Mouse (Mus musculus) myocyte (in vitro differentiated cells): ENCODE measurements around the gene Gm36176.

Source experiments
- CEBPB ChIP-seq: IDR thresholded peaks from 2 replicates; pipeline ENCODE4 v1.6.1; 2011; ENCODE audit warnings: mild to moderate bottlenecking, moderate library complexity; ENCODE audit not compliant: poor library complexity, insufficient read depth, severe bottlenecking
- MYOD1 ChIP-seq, 3 experiments: IDR thresholded peaks; one replicate each; pipeline ENCODE4 v1.6.1; 2011; ENCODE audit warnings: control low read depth in 2 of 3, low read depth in 2 of 3, mild to moderate bottlenecking in 2 of 3, moderate library complexity in 1 of 3; ENCODE audit not compliant: insufficient read length in 2 of 3, control insufficient read depth in 1 of 3
- POLR2A ChIP-seq: IDR thresholded peaks from one replicate; pipeline ENCODE4 v1.6.1; 2011; ENCODE audit warnings: low read depth, mild to moderate bottlenecking, control low read depth, moderate library complexity; ENCODE audit not compliant: insufficient read length
- POLR2AphosphoS2 ChIP-seq: IDR thresholded peaks from one replicate; pipeline ENCODE4 v1.6.1; 2011; ENCODE audit warnings: low read depth, control low read depth; ENCODE audit not compliant: insufficient read length
- TCF12 ChIP-seq: IDR thresholded peaks from one replicate; pipeline ENCODE4 v1.6.1; 2011; ENCODE audit warnings: mild to moderate bottlenecking, control low read depth; ENCODE audit not compliant: poor library complexity, insufficient read depth, severe bottlenecking
- TCF3 ChIP-seq: IDR thresholded peaks from one replicate; pipeline ENCODE4 v1.6.1; 2011; ENCODE audit warnings: low read depth, control low read depth; ENCODE audit not compliant: insufficient read length

- no peak for TF ChIP-seq TCF12
- TF ChIP-seq MYOD1 (IDR thresholded peaks at IDR 0.05; ENCODE audit: control insufficient read depth in 1 of 3, insufficient read length in 2 of 3, low read depth in 2 of 3), result no peak
- no peak for TF ChIP-seq CEBPB
- TF ChIP-seq TCF3, result no peak
- no peak for TF ChIP-seq POLR2AphosphoS2
- TF ChIP-seq POLR2A, result no peak
Observed at GRCm38 (mm10) chr10:77804095-77804494, 42.5 kb upstream of the Gm36176 start.
